Comparison of ENCODE assay signal across 8 mouse cellular contexts in the genomic region with DNA sequence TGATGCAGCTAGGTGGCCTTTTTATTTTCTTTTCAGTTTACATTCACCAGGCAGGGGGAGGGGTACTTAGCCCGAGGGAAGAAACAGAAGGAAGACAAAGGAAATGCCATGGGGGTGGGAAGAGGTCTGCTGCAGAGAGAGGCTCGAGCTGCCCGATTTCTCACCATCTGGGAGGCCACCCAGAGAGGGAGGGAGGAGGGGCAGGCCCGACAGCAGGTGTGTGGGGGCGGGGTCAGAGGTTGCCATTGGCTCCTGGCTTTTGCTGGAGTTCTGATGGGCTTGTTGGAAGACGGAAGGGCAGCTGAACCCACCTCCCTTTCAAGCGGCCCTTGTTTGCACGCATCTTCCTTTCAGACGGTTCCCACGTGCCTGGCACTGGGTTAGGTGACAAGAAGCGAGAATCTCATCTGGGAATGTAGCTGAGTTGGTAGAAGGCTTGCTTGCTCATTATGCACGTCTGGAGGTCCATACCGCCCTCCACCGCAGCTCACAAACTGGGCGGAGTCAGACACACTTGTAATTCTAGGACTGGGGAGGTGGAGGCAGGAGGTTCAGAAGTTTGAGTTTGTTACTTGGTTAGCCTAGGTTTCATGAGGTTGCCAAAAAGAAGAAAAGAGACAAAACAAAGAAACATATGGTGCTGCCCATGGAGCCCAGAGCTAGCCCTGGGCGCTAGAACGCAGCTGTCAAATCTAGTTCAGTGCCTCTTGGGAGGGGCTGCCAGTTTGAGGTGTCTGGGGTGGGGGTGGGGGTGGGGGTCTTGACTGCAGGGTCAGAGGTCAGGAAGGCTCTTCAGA. TPM values are rescaled to one million over a fixed set of nuclear protein-coding genes. Genes with fewer than 3 reads are reported as not detected.
DNase-seq lines count a peak whose midpoint lies in the region.

No protein-coding gene starts in this region.

- peak; percentile 67 for DNase-seq in cerebellum, adult 9-11 months
- no peak for DNase-seq in cerebellum, adult 11-12 months
- DNase-seq in ES-CJ7 (ENCODE audit: low read depth, low spot score) (peak; percentile 90), adipocyte (ENCODE audit: low spot score) (no peak)
- peak; percentile 76 for DNase-seq in forelimb bud, embryonic 11.5 days (ENCODE audit: low read depth, low spot score)
- peak; percentile 85 for DNase-seq in mesoderm, embryonic 11.5 days (ENCODE audit: low read depth, low spot score)
- peak; percentile 88 for DNase-seq in thymus, postnatal 0 days (ENCODE audit: low spot score)
- no peak for DNase-seq in spleen, postnatal 14 days (ENCODE audit: low spot score in 2 of 2)

RNA-seq across cellular contexts. Expression of a gene that starts 10.3 kb away (rescaled TPM):
- polyA plus RNA-seq in thymus, postnatal 0 days (2015; fragmentation: Nextera tagmentation; extraction: Ambion mirVana): 43.1 and 52.4 TPM in 2 replicates

Comparison
In these comparisons a context has a peak if more than half of its experiments do, and no peak if none do; other contexts are left out.
1. DNase-seq: peak in cerebellum, adult 9-11 months (single experiment), ES-CJ7 (single experiment), forelimb bud, embryonic 11.5 days (single experiment), mesoderm, embryonic 11.5 days (single experiment) and thymus, postnatal 0 days (single experiment); none in cerebellum, adult 11-12 months (single experiment), adipocyte (single experiment) and spleen, postnatal 14 days (0 of 2).